In the genomic region with DNA sequence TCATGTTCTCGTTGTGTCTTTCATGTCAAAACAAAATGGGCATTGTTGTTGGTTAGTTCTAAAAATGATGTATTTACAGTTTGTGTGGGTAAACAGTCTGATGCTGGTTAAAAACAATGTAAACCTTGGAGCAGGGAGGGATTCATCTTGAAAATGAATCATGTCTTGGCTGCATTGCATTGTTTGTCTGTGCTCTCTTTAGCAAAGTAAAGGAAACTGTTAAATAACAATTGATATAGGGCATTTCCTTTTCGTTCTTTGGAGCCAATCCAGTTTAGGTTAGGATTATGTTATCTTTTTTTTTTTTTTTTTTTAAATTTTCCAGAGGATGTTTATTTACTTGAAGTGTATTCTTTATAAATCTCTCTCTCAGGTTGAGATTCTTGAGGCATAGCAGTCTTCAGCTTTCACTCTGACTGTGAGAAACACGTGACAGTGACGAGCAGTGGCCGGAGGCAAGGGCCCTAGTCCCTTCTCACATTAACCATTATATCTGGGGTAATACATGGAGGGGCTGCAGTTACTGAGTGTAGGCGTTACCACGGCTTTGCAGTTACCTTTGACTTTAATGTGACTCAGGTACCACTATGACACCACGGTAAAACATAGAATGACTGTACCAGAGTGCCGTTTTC, we compare ENCODE assay signal across 18 mouse cellular contexts.
DNase-seq lines count a peak whose midpoint lies in the region; ATAC-seq and TF ChIP-seq lines count a peak whose summit lies in the region.
"Had no signal": no experiment of that assay in that cellular context is flagged by ENCODE, and none has a peak within 500 bp of the region (broad histone marks: within the 10 kb centered on the region; RNA-seq: fewer than 3 reads in every experiment).

No protein-coding gene starts in this region.

- peak; percentile 96 for TF ChIP-seq EP300 in lung, postnatal 0 days (IDR thresholded peaks at IDR 0.05)

- H3K9me3 ChIP-seq in heart, embryonic 15.5 days (replicated peaks): no peaks in the 10 kb centered on the region
- no peaks in the 10 kb centered on the region for H3K9me3 ChIP-seq in heart, embryonic 11.5 days (replicated peaks; ENCODE audit: control insufficient read depth, low read length)
- no peaks in the 10 kb centered on the region for H3K9me3 ChIP-seq in lung, postnatal 0 days (ENCODE audit: low read length)
- H3K9me3 ChIP-seq: embryonic facial prominence, embryonic 15.5 days; forebrain, embryonic 15.5 days; G1E; hindbrain, embryonic 15.5 days had no signal

- H3K27me3 ChIP-seq in heart, embryonic 15.5 days: no peaks in the 10 kb centered on the region
- H3K27me3 ChIP-seq in heart, embryonic 11.5 days (ENCODE audit: control insufficient read depth, insufficient read depth, low read length): peaks cover 4% of the 10 kb centered on the region
- no peaks in the 10 kb centered on the region for H3K27me3 ChIP-seq in lung, postnatal 0 days (replicated peaks; ENCODE audit: insufficient read depth, low read length)
- H3K27me3 ChIP-seq: embryonic facial prominence, embryonic 15.5 days; forebrain, embryonic 15.5 days; hindbrain, embryonic 15.5 days had no signal

- no peak for TF ChIP-seq CTCF in lung, postnatal 0 days (IDR thresholded peaks at IDR 0.05)

- peak overlapping the region; percentile 31; the same call in 1 of the 2 replicates for H3K27ac ChIP-seq in heart, embryonic 15.5 days
- H3K27ac ChIP-seq in heart, embryonic 11.5 days (ENCODE audit: low read depth, low read length): no peak overlapping the region
- H3K27ac ChIP-seq in lung, postnatal 0 days (ENCODE audit: low read length): peak overlapping the region; percentile 7; the same call in 1 of the 2 replicates
- H3K27ac ChIP-seq in brown adipose tissue, adult 24 weeks (replicated peaks; ENCODE audit: low read depth, low read length): peak overlapping the region; percentile 49
- H3K27ac ChIP-seq: embryonic facial prominence, embryonic 15.5 days; forebrain, embryonic 15.5 days; hindbrain, embryonic 15.5 days had no signal

- H3K9ac ChIP-seq in heart, embryonic 15.5 days: no peak overlapping the region
- no peak overlapping the region for H3K9ac ChIP-seq in heart, embryonic 11.5 days (ENCODE audit: low read depth, low read length)
- no peak overlapping the region for H3K9ac ChIP-seq in lung, postnatal 0 days (replicated peaks; ENCODE audit: low read depth)
- H3K9ac ChIP-seq: embryonic facial prominence, embryonic 15.5 days; forebrain, embryonic 15.5 days; hindbrain, embryonic 15.5 days had no signal

- no peaks in the 10 kb centered on the region for H3K4me1 ChIP-seq in heart, embryonic 15.5 days (replicated peaks)
- H3K4me1 ChIP-seq in heart, embryonic 11.5 days (ENCODE audit: control insufficient read depth, insufficient read depth, low read length): no peaks in the 10 kb centered on the region
- H3K4me1 ChIP-seq in lung, postnatal 0 days (ENCODE audit: insufficient read depth, low read depth, low read length): no peaks in the 10 kb centered on the region
- H3K4me1 ChIP-seq in brown adipose tissue, adult 24 weeks (ENCODE audit: control insufficient read depth, insufficient read depth, insufficient read length, low read length): no peaks in the 10 kb centered on the region
- H3K4me1 ChIP-seq: embryonic facial prominence, embryonic 15.5 days; forebrain, embryonic 15.5 days; hindbrain, embryonic 15.5 days had no signal

- peak; percentile 63 for DNase-seq in lung, postnatal 0 days (ENCODE audit: low spot score)
- DNase-seq in lung, postnatal 14 days: no peak
- no peak for DNase-seq in urinary bladder, postnatal 14 days (ENCODE audit: low spot score)
- DNase-seq: adrenal gland, adult 8-10 months; adrenal gland, postnatal 36 days; cerebellum, adult 11 months; cerebellum, adult 8-10 months; cerebellum, postnatal 14 days; embryo, embryonic 11 days; gastrocnemius, postnatal 14 days had no signal

- no peak for ATAC-seq in heart, embryonic 15.5 days (replicated peaks; ENCODE audit: insufficient number of reproducible peaks, insufficient read depth, low FRiP score, low read depth)
- ATAC-seq in heart, embryonic 11.5 days (replicated peaks; ENCODE audit: insufficient number of reproducible peaks, low FRiP score, low TSS enrichment): no peak
- ATAC-seq in lung, postnatal 0 days: peak; percentile 60
- ATAC-seq: forebrain, embryonic 15.5 days had no signal

- no peaks in the 10 kb centered on the region for H3K36me3 ChIP-seq in heart, embryonic 15.5 days
- no peaks in the 10 kb centered on the region for H3K36me3 ChIP-seq in heart, embryonic 11.5 days (ENCODE audit: control insufficient read depth, insufficient read depth, low read length)
- no peaks in the 10 kb centered on the region for H3K36me3 ChIP-seq in lung, postnatal 0 days (ENCODE audit: insufficient read depth, low read length)
- H3K36me3 ChIP-seq: embryonic facial prominence, embryonic 15.5 days; forebrain, embryonic 15.5 days; G1E; hindbrain, embryonic 15.5 days had no signal

- WGBS in heart, embryonic 15.5 days: 74% methylated on average over 9 of the region's 9 CpGs
- 73% methylated on average over 9 of the region's 9 CpGs for WGBS in heart, embryonic 11.5 days (ENCODE audit: insufficient replicate concordance)
- 47% methylated on average over 9 of the region's 9 CpGs for WGBS in lung, postnatal 0 days

- H3K4me3 ChIP-seq in heart, embryonic 15.5 days: no peak overlapping the region
- no peak overlapping the region for H3K4me3 ChIP-seq in heart, embryonic 11.5 days (ENCODE audit: low read depth, low read length)
- H3K4me3 ChIP-seq in lung, postnatal 0 days (ENCODE audit: low read depth, low read length): no peak overlapping the region
- H3K4me3 ChIP-seq in brown adipose tissue, adult 24 weeks (ENCODE audit: insufficient read depth, low read depth, low read length): no peak overlapping the region
- H3K4me3 ChIP-seq: embryonic facial prominence, embryonic 15.5 days; erythroblast, embryonic 14.5 days; forebrain, embryonic 15.5 days; hindbrain, embryonic 15.5 days had no signal

- no peak overlapping the region for H3K4me2 ChIP-seq in heart, embryonic 15.5 days
- H3K4me2 ChIP-seq in heart, embryonic 11.5 days: no peak overlapping the region
- H3K4me2 ChIP-seq in lung, postnatal 0 days (replicated peaks; ENCODE audit: low read depth, low read length): no peak overlapping the region
- H3K4me2 ChIP-seq: embryonic facial prominence, embryonic 15.5 days; forebrain, embryonic 15.5 days; hindbrain, embryonic 15.5 days had no signal
